Mouse (Mus musculus): ENCODE results near the gene Akr1b8.
"Not testable (repeated sequence)": the region's sequence is repeated elsewhere in the genome, so short reads cannot be mapped to it uniquely, and the experiment has no call there.

Akr1b8 gene

DNA sequence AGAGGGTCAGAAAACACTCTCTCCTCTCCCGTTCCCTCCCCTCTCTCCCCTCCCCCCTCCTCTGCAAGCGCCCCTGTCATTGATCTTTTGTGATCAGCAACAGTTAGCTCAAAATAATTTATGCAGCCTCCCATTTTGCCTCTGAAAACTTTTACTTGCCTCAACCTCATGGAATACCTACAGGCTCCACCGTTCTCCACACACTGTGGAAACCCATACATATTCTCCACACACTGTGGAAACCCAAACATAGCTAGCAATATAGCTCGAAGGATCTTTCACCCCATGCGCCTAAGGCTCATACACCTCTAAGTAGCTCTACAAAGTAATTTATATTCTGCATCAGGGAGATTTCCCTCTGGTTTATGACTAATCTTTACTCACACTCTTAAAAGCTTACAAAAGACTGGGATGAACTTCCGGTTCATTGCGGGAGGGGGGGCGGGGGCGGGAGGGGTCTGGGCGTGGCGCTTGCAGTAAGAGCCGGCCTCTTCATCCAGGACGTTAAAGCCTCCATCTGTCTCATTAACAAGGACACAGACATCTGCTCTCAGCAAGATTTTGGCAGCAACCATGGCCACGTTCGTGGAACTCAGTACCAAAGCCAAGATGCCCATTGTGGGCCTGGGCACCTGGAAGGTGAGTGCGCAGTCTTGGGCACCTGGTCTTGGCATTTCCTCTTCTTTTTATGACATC, at the start of gene Akr1b8:
Gene Akr1b8 (plus strand): TSS at position 462 of the 696 bp plus-strand sequence.
- in situ Hi-C loops (cut with MboI; ENCODE audit: low pct_unique_long_range_greater_than_20kb in 1 of 2, low sequenced_read_pairs in 2 of 2, unreplicated experiment in 1 of 2) = no loop called here

GRCm38 (mm10) chr6:34304675-34305241, 49.2 kb upstream of the Akr1b8 start:
- in situ Hi-C loops (cut with MboI; ENCODE audit: low pct_unique_long_range_greater_than_20kb in 1 of 2, low sequenced_read_pairs in 2 of 2, unreplicated experiment in 1 of 2) = no loop called here

GRCm38 (mm10) chr6:34306797-34307196, 47.1 kb upstream of the Akr1b8 start:
- in situ Hi-C loops (cut with MboI; ENCODE audit: low pct_unique_long_range_greater_than_20kb in 1 of 2, low sequenced_read_pairs in 2 of 2, unreplicated experiment in 1 of 2) = no loop called here

DNA sequence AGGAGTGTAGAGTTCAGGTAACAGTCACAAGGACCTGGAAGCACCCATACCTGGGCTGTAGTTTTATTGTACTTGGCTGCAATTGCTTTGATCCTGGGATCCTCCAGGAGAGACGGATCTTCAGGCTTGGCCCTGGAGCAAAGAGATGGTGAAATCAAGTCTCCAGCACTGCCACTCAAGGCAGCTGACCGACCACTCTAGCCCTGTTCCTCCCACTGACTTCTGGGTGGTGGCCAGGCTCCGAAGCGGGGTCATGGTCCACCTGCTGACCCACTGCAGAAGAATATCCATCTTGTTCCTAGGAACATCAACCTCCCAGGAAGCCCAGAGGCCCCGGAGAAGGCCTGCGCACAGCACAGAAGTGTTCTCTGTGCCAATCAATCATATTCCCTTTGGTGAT, 44.4 kb upstream of the Akr1b8 start:
- in situ Hi-C loops (cut with MboI; ENCODE audit: low pct_unique_long_range_greater_than_20kb in 1 of 2, low sequenced_read_pairs in 2 of 2, unreplicated experiment in 1 of 2) = no loop called here

DNA sequence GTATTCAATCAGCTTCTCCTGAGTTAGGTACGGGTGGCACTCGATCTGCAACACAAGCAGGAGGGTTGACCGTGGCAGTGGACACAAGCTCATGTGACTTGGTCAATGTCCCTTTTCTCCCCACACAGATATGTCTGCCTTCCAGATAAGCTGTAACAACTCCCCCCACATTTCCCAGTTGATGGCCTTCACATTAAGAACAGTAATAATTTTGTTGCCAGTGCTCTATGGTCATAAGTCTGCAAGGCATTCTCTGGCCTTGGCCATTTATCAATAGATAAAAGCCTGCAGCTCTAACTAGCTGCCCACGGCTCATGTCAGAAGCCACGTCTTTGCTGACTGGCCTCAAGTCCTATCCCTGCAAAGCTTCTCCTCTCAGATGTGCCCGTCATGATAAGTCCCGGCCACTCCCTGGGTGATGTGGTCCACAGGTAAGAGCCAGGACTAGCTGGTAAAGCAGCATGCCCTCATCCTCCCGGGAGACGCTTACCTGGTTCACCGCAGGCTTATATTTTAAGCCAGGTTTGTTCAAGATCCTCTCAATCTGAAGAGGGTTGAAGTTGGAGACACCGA, 43.8 kb upstream of the Akr1b8 start:
- in situ Hi-C loops (cut with MboI; ENCODE audit: low pct_unique_long_range_greater_than_20kb in 1 of 2, low sequenced_read_pairs in 2 of 2, unreplicated experiment in 1 of 2) = no loop called here

GRCm38 (mm10) chr6:34313386-34313785, 40.5 kb upstream of the Akr1b8 start:
- in situ Hi-C loops (cut with MboI; ENCODE audit: low pct_unique_long_range_greater_than_20kb in 1 of 2, low sequenced_read_pairs in 2 of 2, unreplicated experiment in 1 of 2) = no loop called here

- in situ Hi-C loops (cut with MboI; ENCODE audit: low pct_unique_long_range_greater_than_20kb in 1 of 2, low sequenced_read_pairs in 2 of 2, unreplicated experiment in 1 of 2) = no loop called here
Measured at GRCm38 (mm10) chr6:34313921-34314320, 40.0 kb upstream of the Akr1b8 start.

- in situ Hi-C loops (cut with MboI; ENCODE audit: low pct_unique_long_range_greater_than_20kb in 1 of 2, low sequenced_read_pairs in 2 of 2, unreplicated experiment in 1 of 2) = no loop called here
Measured at GRCm38 (mm10) chr6:34316854-34317771, 36.8 kb upstream of the Akr1b8 start, which contains the start of gene Akr1b3. Gene Akr1b3 (minus strand): TSS chr6:34317478.

- in situ Hi-C loops (cut with MboI; ENCODE audit: low pct_unique_long_range_greater_than_20kb in 1 of 2, low sequenced_read_pairs in 2 of 2, unreplicated experiment in 1 of 2) = no loop called here
Measured at GRCm38 (mm10) chr6:34318172-34318571, 35.7 kb upstream of the Akr1b8 start.

DNA sequence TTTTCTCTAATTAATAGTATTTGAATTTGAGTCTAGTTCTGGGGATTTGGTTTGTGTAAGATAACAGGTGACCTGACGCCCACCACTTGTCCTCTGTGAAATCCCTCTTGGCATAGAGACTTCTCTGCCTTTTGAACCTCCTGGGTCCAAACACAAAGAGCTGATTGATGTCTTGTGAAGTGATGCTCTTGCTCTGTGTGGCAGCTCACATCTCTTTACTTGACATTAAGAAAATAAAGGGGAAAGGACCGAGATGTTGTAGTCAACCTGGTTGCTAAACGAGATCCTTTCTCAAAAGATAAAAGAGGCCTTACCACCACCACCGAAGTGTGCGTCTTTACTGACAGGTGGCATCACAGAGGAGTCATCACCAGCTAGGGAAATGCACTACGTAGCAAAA, 35.3 kb upstream of the Akr1b8 start:
- in situ Hi-C loops (cut with MboI; ENCODE audit: low pct_unique_long_range_greater_than_20kb in 1 of 2, low sequenced_read_pairs in 2 of 2, unreplicated experiment in 1 of 2) = no loop called here

- in situ Hi-C loops (cut with MboI; ENCODE audit: low pct_unique_long_range_greater_than_20kb in 1 of 2, low sequenced_read_pairs in 2 of 2, unreplicated experiment in 1 of 2) = no loop called here
Measured at GRCm38 (mm10) chr6:34322121-34322520, 31.8 kb upstream of the Akr1b8 start.

- in situ Hi-C loops (cut with MboI; ENCODE audit: low pct_unique_long_range_greater_than_20kb in 1 of 2, low sequenced_read_pairs in 2 of 2, unreplicated experiment in 1 of 2) = no loop called here
Measured at GRCm38 (mm10) chr6:34331379-34331778, 22.5 kb upstream of the Akr1b8 start.

DNA sequence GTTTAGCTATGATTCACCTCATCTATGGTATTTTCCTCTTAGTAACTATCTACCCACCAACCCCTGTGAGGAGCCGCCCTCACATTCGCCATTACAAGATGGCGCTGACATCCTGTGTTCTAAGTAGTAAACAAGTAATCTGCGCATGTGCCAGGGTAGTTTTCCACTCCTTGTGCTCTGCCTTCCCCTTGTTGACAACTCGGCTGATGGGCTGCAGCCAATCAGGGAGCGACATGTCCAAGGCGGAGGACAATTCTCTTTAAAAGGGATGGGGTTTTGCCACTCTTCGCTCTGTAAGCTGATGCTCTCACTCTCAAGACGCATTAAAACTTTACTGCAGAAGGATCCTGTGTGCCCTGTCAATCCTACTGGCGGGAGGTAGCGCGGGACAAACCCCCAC, 22.1 kb upstream of the Akr1b8 start:
- in situ Hi-C loops (cut with MboI; ENCODE audit: low pct_unique_long_range_greater_than_20kb in 1 of 2, low sequenced_read_pairs in 2 of 2, unreplicated experiment in 1 of 2) = not testable (repeated sequence)

GRCm38 (mm10) chr6:34334673-34335072, 19.2 kb upstream of the Akr1b8 start:
- in situ Hi-C loops (cut with MboI; ENCODE audit: low pct_unique_long_range_greater_than_20kb in 1 of 2, low sequenced_read_pairs in 2 of 2, unreplicated experiment in 1 of 2) = no loop called here

- in situ Hi-C loops (cut with MboI; ENCODE audit: low pct_unique_long_range_greater_than_20kb in 1 of 2, low sequenced_read_pairs in 2 of 2, unreplicated experiment in 1 of 2) = no loop called here
Measured at GRCm38 (mm10) chr6:34337799-34338198, 16.1 kb upstream of the Akr1b8 start.

DNA sequence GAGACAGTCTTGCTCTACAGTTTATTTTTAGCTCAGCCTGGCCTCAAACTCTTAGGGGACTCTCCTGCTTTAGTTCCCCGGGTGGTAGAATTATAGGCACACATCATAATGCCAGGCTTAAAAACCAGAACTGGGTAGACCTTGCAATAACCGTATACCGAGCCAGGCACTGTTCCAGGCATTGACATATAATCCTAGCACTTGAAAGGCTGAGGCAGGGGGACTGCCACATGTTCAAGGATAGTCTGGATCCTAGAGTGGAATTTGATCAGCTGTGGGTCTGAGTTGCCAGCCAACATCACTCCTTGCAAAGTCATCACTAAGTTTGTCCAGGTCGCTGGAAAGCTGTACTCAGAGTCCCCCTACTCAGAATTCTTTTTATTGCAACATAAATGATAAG, 11.9 kb upstream of the Akr1b8 start:
- in situ Hi-C loops (cut with MboI; ENCODE audit: low pct_unique_long_range_greater_than_20kb in 1 of 2, low sequenced_read_pairs in 2 of 2, unreplicated experiment in 1 of 2) = no loop called here

DNA sequence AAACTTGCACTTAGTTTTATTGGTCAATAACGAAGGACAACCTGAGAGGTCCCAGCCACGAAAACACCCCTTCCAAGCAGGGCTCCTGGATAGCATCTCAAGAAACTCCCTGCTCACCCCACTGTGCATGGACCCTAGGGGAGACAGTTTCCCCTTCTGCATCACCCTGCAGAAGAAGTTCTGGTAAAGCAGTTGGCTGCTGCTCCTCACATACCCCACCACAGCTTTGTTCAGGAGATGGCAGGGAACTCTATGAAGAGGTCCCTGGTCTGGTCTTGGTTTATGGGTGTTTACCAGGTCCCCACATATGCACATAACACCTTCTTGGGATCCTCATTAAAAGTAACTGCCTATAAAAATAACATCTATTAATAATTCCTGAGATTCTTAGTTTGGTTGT, 11.4 kb upstream of the Akr1b8 start:
- in situ Hi-C loops (cut with MboI; ENCODE audit: low pct_unique_long_range_greater_than_20kb in 1 of 2, low sequenced_read_pairs in 2 of 2, unreplicated experiment in 1 of 2) = no loop called here

- in situ Hi-C loops (cut with MboI; ENCODE audit: low pct_unique_long_range_greater_than_20kb in 1 of 2, low sequenced_read_pairs in 2 of 2, unreplicated experiment in 1 of 2) = no loop called here
Measured at GRCm38 (mm10) chr6:34343426-34343825, 10.5 kb upstream of the Akr1b8 start.

Measured in mouse embryonic stem cell (cell line).